Mouse (Mus musculus) skeletal muscle tissue, adult 2 months (tissue): ENCODE data around the gene Fgf10.

Experiments
- DNase-seq: peaks from one replicate; pipeline ENCODE4 v3.0.0-alpha.2; 2012; ENCODE audit warnings: low read depth, low spot score

Fgf10 gene

GRCm38 (mm10) chr13:118835078-118835477, 165.5 kb downstream of the Fgf10 start:
- DNase-seq: no peak
